Mouse (Mus musculus) neural tube, embryonic 11.5 days (tissue): ENCODE data around the gene Fyb2. TPM values are rescaled to one million over a fixed set of nuclear protein-coding genes. Genes with fewer than 3 reads are reported as not detected.
"Not testable (repeated sequence)": the region's sequence is repeated elsewhere in the genome, so short reads cannot be mapped to it uniquely, and the experiment has no call there.

ENCODE experiments used
- ATAC-seq: fragments of 200-750 bp; cut with Nextera tagmentation; 2 replicates; pipeline ENCODE4 v1.8.0; 2017; ENCODE audit warnings: moderate number of reproducible peaks, mild to moderate bottlenecking, moderate TSS enrichment, moderate library complexity; ENCODE audit not compliant: insufficient read depth, low FRiP score, low TSS enrichment
- DNase-seq: peaks from one replicate; pipeline ENCODE4 v3.0.0-alpha.2; 2015; ENCODE audit warnings: low spot score
- H3K27ac ChIP-seq: fragments of 300-500 bp; sonication (generic); 2 replicates; pipeline ENCODE4 v1.5.1; 2014; ENCODE audit warnings: low read depth, mild to moderate bottlenecking, low read length
- H3K27me3 ChIP-seq: fragments of 300-500 bp; sonication (generic); 2 replicates; pipeline ENCODE4 v1.6.1; 2014; ENCODE audit warnings: mild to moderate bottlenecking, low read length, mixed read lengths; ENCODE audit not compliant: control insufficient read depth, insufficient read depth
- H3K36me3 ChIP-seq: fragments of 300-500 bp; sonication (generic); 2 replicates; pipeline ENCODE4 v1.6.1; 2014; ENCODE audit warnings: mild to moderate bottlenecking, low read length, moderate library complexity, mixed read lengths; ENCODE audit not compliant: control insufficient read depth, insufficient read depth
- H3K4me1 ChIP-seq: fragments of 300-500 bp; sonication (generic); 2 replicates; pipeline ENCODE4 v1.6.1; 2014; ENCODE audit warnings: low read length, mixed read lengths; ENCODE audit not compliant: control insufficient read depth, insufficient read depth
- H3K4me2 ChIP-seq: fragments of 300-500 bp; sonication (generic); 2 replicates; pipeline ENCODE4 v1.6.1; 2014; ENCODE audit warnings: low read depth, mild to moderate bottlenecking, moderate library complexity
- H3K4me3 ChIP-seq: fragments of 300-500 bp; sonication (generic); 2 replicates; pipeline ENCODE4 v1.5.1; 2014; ENCODE audit warnings: low read depth, low read length
- H3K9ac ChIP-seq: fragments of 300-500 bp; sonication (generic); 2 replicates; pipeline ENCODE4 v1.6.1; 2014; ENCODE audit warnings: mild to moderate bottlenecking, low read length
- H3K9me3 ChIP-seq: fragments of 300-500 bp; sonication (generic); 2 replicates; pipeline ENCODE4 v1.6.1; 2016; ENCODE audit warnings: low read length; ENCODE audit not compliant: control insufficient read depth
- WGBS: fragments of 180-500 bp; shearing (Covaris S2); extraction: QIAGEN DNeasy Blood & Tissue Kit; methylation state at CpG from one replicate; pipeline ENCODE4 v1.1.7; 2014; 5-methylcytosine and 5-hydroxymethylcytosine counted together
- polyA plus RNA-seq: library from polyadenylated mRNA; unstranded; fragments of >200 nt; fragmentation: Nextera tagmentation; extraction: Ambion mirVana; gene quantifications from 2 replicates; pipeline ENCODE4 v1.2.1, GENCODE M21; 2014

Gene Fyb2
- polyA plus RNA-seq, 1 experiment from 2014 or later: not detected

GRCm38 (mm10) chr4:104988709-104989108 is 75.5 kb downstream of the Fyb2 start:
- H3K27me3 ChIP-seq: no peaks in the 10 kb centered on the region
- no peak for ATAC-seq

GRCm38 (mm10) chr4:104990016-104990415 is 76.8 kb downstream of the Fyb2 start:
- H3K4me2 ChIP-seq: no peak overlapping the region
- WGBS: 91% methylated on average over 6 of the region's 6 CpGs
- no peak for DNase-seq
- H3K27me3 ChIP-seq: no peaks in the 10 kb centered on the region
- H3K4me3 ChIP-seq: no peak overlapping the region
- no peak for ATAC-seq
- H3K27ac ChIP-seq: no peak overlapping the region
- no peaks in the 10 kb centered on the region for H3K9me3 ChIP-seq
- no peaks in the 10 kb centered on the region for H3K4me1 ChIP-seq
- no peaks in the 10 kb centered on the region for H3K36me3 ChIP-seq
- no peak overlapping the region for H3K9ac ChIP-seq

More at GRCm38 (mm10) chr4:104988709-104989108, 75.5 kb downstream of the Fyb2 start:
- no peaks in the 10 kb centered on the region for H3K36me3 ChIP-seq
- H3K4me2 ChIP-seq: no peak overlapping the region
- DNase-seq: no peak
- no peak overlapping the region for H3K27ac ChIP-seq
- H3K4me1 ChIP-seq: no peaks in the 10 kb centered on the region
- no peak overlapping the region for H3K4me3 ChIP-seq
- WGBS: 92% methylated on average over 7 of the region's 7 CpGs
- no peak overlapping the region for H3K9ac ChIP-seq
- H3K9me3 ChIP-seq: no peaks in the 10 kb centered on the region

- Histone ChIP-seq H3K4me3 (no peak overlapping the region), H3K4me1 (no peaks in the 10 kb centered on the region), H3K27ac (no peak overlapping the region), H3K9ac (no peak overlapping the region), H3K36me3 (no peaks in the 10 kb centered on the region), H3K4me2 (no peak overlapping the region), H3K27me3 (no peaks in the 10 kb centered on the region), H3K9me3 (no peaks in the 10 kb centered on the region)
- DNase-seq (no peak), ATAC-seq (no peak)
- WGBS: 88% methylated on average over 3 of the region's 3 CpGs
These were observed 77.4 kb downstream of the Fyb2 start for GRCm38 (mm10) chr4:104990686-104991085.

DNA sequence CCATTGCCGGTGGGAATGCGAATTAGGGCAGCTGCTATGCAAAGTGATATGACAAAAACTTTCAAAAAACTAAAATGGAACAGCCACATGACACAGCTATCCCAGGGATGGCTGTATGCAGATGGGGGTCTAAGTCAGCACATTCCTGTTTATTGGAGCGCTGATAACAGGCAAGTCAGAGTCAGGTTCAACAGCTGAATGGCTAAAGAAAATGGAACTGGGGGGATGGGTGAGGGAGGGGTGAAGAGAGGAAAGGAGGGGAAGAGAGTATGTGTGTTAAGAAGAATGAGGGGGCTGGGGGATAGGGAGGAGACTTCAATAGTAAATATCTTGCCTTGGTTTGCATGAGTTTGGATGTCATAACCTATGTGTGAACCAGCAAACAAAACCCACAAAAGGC is 79.0 kb downstream of the Fyb2 start:
- Histone ChIP-seq H3K4me3 (no peak overlapping the region), H3K9ac (no peak overlapping the region), H3K27me3 (no peaks in the 10 kb centered on the region), H3K36me3 (no peaks in the 10 kb centered on the region), H3K4me2 (no peak overlapping the region), H3K27ac (no peak overlapping the region), H3K9me3 (no peaks in the 10 kb centered on the region), H3K4me1 (no peaks in the 10 kb centered on the region)
- ATAC-seq (no peak), DNase-seq (no peak)
- 91% methylated on average over 3 of the region's 3 CpGs for WGBS

DNA sequence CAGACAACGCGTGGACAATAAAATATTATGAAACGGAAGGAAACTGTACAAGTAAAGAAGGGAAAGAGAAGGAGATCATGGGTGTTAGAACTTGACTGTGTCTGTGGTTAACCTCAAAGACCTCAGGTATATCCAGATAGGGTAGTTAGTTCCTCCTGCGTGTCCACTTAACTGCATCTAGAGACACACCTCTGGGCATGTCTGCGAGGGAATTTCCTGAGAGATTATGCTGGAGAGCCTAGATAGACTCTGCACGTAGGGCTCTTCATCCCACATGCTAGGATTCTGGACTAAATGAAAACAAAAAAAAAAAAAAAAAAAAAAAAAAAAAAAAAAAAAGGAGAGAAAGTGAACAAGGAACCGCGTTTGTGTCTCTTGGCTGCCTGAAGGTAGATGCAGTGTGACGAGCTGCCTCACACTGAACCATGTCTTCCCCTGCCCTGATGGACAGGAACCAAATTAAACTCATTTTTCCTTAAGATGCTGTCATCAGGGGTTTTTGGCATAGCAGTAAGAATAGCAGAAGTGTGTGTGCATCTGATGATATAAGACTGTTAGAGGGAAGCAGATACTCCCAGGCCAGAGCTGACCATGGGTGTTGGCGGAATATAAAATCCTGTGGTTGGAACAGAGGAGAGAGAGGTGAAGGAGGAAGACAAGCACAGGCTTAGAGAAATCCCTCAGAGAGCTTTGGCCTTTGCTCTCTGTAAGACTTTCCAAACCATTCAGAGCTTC is 80.1 kb downstream of the Fyb2 start:
- Histone ChIP-seq H3K9me3 (no peaks in the 10 kb centered on the region), H3K4me3 (no peak overlapping the region), H3K27ac (no peak overlapping the region), H3K4me2 (no peak overlapping the region), H3K36me3 (no peaks in the 10 kb centered on the region), H3K4me1 (no peaks in the 10 kb centered on the region), H3K27me3 (no peaks in the 10 kb centered on the region), H3K9ac (no peak overlapping the region)
- 93% methylated on average over 10 of the region's 10 CpGs for WGBS
- DNase-seq (no peak), ATAC-seq (no peak)

DNA sequence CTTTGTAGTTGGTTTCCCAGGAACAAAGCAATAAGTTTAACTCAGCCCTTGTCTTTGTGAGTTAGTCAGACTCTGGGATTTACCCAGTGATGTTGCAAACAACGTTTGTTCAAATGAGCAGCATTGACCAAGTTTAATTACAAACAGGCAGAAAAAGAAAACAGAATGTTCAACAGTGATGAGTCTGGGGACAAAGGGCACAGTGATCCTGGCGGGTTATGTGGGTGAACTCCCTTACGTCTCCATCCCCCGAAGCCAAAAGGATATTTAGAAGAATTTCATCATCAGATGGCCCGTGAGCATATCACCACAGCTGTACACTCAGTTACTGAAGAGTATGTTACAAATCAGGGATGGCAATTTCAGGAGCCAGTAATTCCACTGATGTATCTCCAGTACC is 86.4 kb downstream of the Fyb2 start:
- Histone ChIP-seq H3K4me1 (no peaks in the 10 kb centered on the region), H3K4me2 (no peak overlapping the region), H3K9ac (no peak overlapping the region), H3K4me3 (no peak overlapping the region), H3K27ac (no peak overlapping the region), H3K9me3 (no peaks in the 10 kb centered on the region), H3K36me3 (no peaks in the 10 kb centered on the region), H3K27me3 (no peaks in the 10 kb centered on the region)
- ATAC-seq (no peak), DNase-seq (no peak)
- 83% methylated on average over 5 of the region's 5 CpGs for WGBS

DNA sequence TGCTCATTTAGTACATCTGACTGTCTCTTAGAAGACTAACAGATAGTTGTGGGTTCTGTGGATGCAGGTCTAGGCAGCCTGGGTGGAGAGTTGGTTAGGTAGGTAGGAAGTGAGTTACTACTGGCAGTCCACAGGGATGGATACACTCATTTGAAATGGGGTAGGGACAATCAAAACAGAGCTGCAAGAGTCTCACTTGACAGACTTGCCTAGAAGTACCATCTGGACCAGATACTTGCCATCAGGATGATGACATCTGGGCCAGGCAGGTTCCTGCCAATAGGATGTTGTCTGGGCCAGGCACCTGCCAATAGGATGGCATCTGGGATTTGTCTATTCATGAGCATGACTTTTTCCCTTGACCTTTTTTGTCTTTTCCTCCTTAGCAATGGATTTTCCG is 88.5 kb downstream of the Fyb2 start:
- no peaks in the 10 kb centered on the region for H3K27me3 ChIP-seq
- 78% methylated on average over 1 of the region's 1 CpGs for WGBS
- ATAC-seq (no peak), DNase-seq (no peak)
- H3K9me3 ChIP-seq: no peaks in the 10 kb centered on the region
- H3K4me1 ChIP-seq: no peaks in the 10 kb centered on the region
- H3K4me3 ChIP-seq: no peak overlapping the region
- H3K36me3 ChIP-seq: no peaks in the 10 kb centered on the region
- no peak overlapping the region for H3K27ac ChIP-seq
- H3K4me2 ChIP-seq: no peak overlapping the region
- H3K9ac ChIP-seq: no peak overlapping the region

DNA sequence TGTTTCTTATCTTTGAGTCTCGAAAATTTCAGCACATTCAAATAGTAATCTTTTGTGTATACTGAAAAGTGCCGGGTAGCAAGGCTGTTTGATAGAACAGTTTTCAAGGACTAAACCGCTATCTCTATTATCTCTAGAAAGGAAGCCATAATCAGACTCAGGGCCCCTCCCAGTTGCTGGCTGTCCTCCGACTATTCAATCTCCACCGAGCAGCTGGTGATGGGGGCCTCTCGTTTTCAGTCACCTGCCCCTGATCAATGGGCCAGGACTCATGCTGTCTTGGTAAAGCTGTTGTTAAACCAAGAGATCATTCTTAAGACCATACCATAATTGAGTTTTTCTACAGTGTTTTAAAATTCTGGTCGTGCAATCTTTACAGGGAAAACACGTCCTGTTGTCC is 90.9 kb downstream of the Fyb2 start:
- H3K27me3 ChIP-seq: no peaks in the 10 kb centered on the region
- DNase-seq: no peak
- H3K36me3 ChIP-seq: no peaks in the 10 kb centered on the region
- H3K4me2 ChIP-seq: no peak overlapping the region
- H3K4me1 ChIP-seq: no peaks in the 10 kb centered on the region
- 88% methylated on average over 8 of the region's 8 CpGs for WGBS
- H3K9me3 ChIP-seq: no peaks in the 10 kb centered on the region
- H3K9ac ChIP-seq: no peak overlapping the region
- no peak overlapping the region for H3K4me3 ChIP-seq
- no peak overlapping the region for H3K27ac ChIP-seq
- ATAC-seq: no peak

GRCm38 (mm10) chr4:105004649-105005048 is 91.4 kb downstream of the Fyb2 start:
- H3K9ac ChIP-seq, H3K27me3 ChIP-seq, DNase-seq, H3K9me3 ChIP-seq, H3K4me1 ChIP-seq, H3K36me3 ChIP-seq, ATAC-seq, H3K4me3 ChIP-seq, H3K27ac ChIP-seq, H3K4me2 ChIP-seq: not testable (repeated sequence)
- WGBS: 90% methylated on average over 12 of the region's 12 CpGs
